Mouse (Mus musculus) hindbrain, embryonic 16.5 days (tissue): ENCODE data around the gene Gm14569. TPM values are rescaled to one million over a fixed set of nuclear protein-coding genes. Genes with fewer than 3 reads are reported as not detected.

ENCODE experiments used
- ATAC-seq: fragments of 200-750 bp; cut with Nextera tagmentation; 2 replicates; pipeline ENCODE4 v1.8.0; 2017; ENCODE audit warnings: moderate TSS enrichment, moderate library complexity
- H3K27ac ChIP-seq: fragments of 300-500 bp; sonication (generic); 2 replicates; pipeline ENCODE4 v1.5.1; 2014; ENCODE audit warnings: low read depth, mild to moderate bottlenecking, control low read depth, low read length, moderate library complexity
- H3K27me3 ChIP-seq: fragments of 300-500 bp; sonication (generic); replicated peaks from 2 replicates; pipeline ENCODE4 v1.6.1; 2014; ENCODE audit warnings: low read length; ENCODE audit not compliant: control insufficient read depth, insufficient read depth
- H3K36me3 ChIP-seq: fragments of 300-500 bp; sonication (generic); 2 replicates; pipeline ENCODE4 v1.6.1; 2014; ENCODE audit warnings: mild to moderate bottlenecking, low read length, moderate library complexity, mixed read lengths; ENCODE audit not compliant: control insufficient read depth, insufficient read depth
- H3K4me1 ChIP-seq: fragments of 300-500 bp; sonication (generic); 2 replicates; pipeline ENCODE4 v1.6.1; 2014; ENCODE audit warnings: low read depth, low read length; ENCODE audit not compliant: control insufficient read depth, insufficient read depth
- H3K4me2 ChIP-seq: fragments of 300-500 bp; sonication (generic); 2 replicates; pipeline ENCODE4 v1.6.1; 2014; ENCODE audit warnings: mild to moderate bottlenecking, low read length, control low read depth, moderate library complexity
- H3K4me3 ChIP-seq: fragments of 300-500 bp; sonication (generic); 2 replicates; pipeline ENCODE4 v1.5.1; 2014; ENCODE audit warnings: mild to moderate bottlenecking, low read length, control low read depth, moderate library complexity
- H3K9ac ChIP-seq: fragments of 300-500 bp; sonication (generic); 2 replicates; pipeline ENCODE4 v1.6.1; 2014; ENCODE audit warnings: low read depth, mild to moderate bottlenecking, control low read depth, low read length, moderate library complexity
- H3K9me3 ChIP-seq: fragments of 300-500 bp; sonication (generic); 2 replicates; pipeline ENCODE4 v1.6.1; 2014; ENCODE audit warnings: mild to moderate bottlenecking, low read length, moderate library complexity; ENCODE audit not compliant: control insufficient read depth
- WGBS: fragments of 180-500 bp; shearing (Covaris S2); extraction: QIAGEN DNeasy Blood & Tissue Kit; methylation state at CpG from one replicate; pipeline ENCODE4 v1.1.7; 2014; 5-methylcytosine and 5-hydroxymethylcytosine counted together
- microRNA-seq: library from miRNA; unstranded; fragments of <30 nt; microRNA quantifications from one replicate; pipeline ENCODE4, GENCODE M21; 2017
- polyA plus RNA-seq: library from polyadenylated mRNA; unstranded; fragments of >200 nt; fragmentation: Nextera tagmentation; extraction: Ambion mirVana; gene quantifications from 2 replicates; pipeline ENCODE4 v1.2.1, GENCODE M21; 2015

Gm14569 gene
- polyA plus RNA-seq, 1 experiment from 2014 or later = 0.03 TPM

DNA sequence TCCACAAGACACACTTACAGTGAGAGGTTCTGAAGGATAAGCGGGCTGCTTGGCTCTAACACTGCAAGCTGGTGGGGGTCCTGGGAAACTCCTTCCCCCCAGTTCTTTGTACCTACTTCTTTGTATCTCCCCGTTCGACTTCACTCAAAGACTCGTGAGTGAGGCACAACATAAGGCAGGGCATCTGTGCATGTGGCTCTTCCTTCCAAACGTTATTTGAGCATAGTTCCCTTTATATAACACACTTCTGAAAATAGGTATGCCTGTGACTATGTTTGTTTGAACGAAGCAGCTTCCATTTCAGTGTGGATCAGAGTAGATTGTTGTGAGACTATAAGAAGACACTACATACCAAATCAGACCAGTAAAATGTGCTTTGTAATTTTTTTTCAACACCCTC is 99.0 kb downstream of the Gm14569 start:
- WGBS = 61% methylated on average over 6 of the region's 6 CpGs
- Histone ChIP-seq H3K9me3 (no peaks in the 10 kb centered on the region), H3K4me2 (no peak overlapping the region), H3K4me3 (no peak overlapping the region), H3K27me3 (no peaks in the 10 kb centered on the region), H3K36me3 (no peaks in the 10 kb centered on the region), H3K9ac (no peak overlapping the region), H3K27ac (no peak overlapping the region), H3K4me1 (no peaks in the 10 kb centered on the region)
- no peak for ATAC-seq

DNA sequence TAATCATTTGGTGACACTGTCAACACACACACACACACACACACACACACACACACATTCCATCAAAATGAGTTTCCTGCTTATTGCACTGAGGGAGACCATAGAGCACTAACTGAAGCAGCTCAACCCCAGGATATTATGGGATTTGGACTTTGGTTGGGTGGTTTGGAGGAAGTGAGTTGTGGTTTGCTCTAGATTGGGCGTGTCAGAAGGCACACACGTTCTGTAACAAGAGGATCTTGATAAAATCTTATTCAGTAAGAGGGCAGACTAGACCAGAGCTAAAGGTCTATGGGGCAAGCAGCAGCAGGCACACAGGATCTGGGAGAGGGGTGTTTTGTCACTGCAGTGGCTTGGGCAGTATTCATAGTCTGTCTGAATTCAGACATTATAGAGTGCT is 101.1 kb downstream of the Gm14569 start:
- WGBS = 57% methylated on average over 2 of the region's 2 CpGs

DNA sequence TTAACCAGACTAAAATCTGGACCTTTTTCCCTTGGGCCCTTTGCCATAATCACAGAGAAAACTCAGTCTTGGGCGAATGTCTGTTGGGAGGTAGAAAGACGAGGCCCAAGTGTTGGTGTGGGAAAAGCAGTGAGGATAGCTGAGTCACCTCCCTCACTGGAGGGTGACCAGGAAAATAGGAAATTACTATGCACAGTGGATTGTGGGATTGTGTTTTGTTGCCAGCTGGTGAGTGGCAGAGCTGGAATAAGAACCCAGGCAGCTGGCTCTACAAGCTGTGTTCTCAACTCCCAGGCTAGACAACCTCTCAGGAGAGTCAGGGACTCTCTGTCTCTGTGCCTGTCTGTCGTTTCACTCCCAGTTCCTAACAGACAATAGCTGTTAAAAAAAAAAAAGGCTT is 101.7 kb downstream of the Gm14569 start:
- Histone ChIP-seq H3K36me3 (no peaks in the 10 kb centered on the region), H3K27ac (no peak overlapping the region), H3K4me1 (no peaks in the 10 kb centered on the region), H3K27me3 (no peaks in the 10 kb centered on the region), H3K4me2 (no peak overlapping the region), H3K9ac (no peak overlapping the region), H3K9me3 (no peaks in the 10 kb centered on the region), H3K4me3 (no peak overlapping the region)
- 35% methylated on average over 3 of the region's 3 CpGs for WGBS
- ATAC-seq = no peak

More for the DNA sequence above, 101.1 kb downstream of the Gm14569 start:
- Histone ChIP-seq H3K27ac (no peak overlapping the region), H3K27me3 (no peaks in the 10 kb centered on the region), H3K36me3 (no peaks in the 10 kb centered on the region), H3K4me2 (no peak overlapping the region), H3K9ac (no peak overlapping the region), H3K4me1 (no peaks in the 10 kb centered on the region), H3K4me3 (no peak overlapping the region), H3K9me3 (no peaks in the 10 kb centered on the region)
- ATAC-seq = no peak

DNA sequence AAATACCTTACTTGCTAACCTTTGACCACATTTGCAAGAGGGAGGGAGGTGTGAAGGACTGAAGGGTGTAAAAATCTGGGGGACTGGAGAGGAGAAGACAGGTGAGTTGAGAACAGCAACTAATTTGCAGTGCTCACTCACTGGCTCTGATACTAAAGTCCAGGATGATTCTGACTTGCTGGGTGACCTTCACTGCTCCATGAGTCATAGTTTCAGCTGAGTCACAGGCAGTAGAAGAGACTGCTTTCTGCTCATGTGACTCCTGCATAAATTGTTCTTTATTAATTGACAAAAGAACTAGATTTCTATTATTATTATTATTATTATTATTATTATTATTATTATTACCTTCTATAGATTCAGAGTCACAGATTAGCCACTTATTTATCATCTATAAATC is 106.3 kb downstream of the Gm14569 start:
- H3K36me3 ChIP-seq = no peaks in the 10 kb centered on the region
- H3K27me3 ChIP-seq = no peaks in the 10 kb centered on the region
- H3K4me1 ChIP-seq = no peaks in the 10 kb centered on the region
- no peak for ATAC-seq
- H3K4me3 ChIP-seq = no peak overlapping the region
- no peaks in the 10 kb centered on the region for H3K9me3 ChIP-seq
- H3K4me2 ChIP-seq = no peak overlapping the region
- H3K9ac ChIP-seq = no peak overlapping the region
- H3K27ac ChIP-seq = no peak overlapping the region

Small RNA genes within 50 kb of the gene (microRNA-seq; reads per million reads assigned to microRNA genes)
- gene Gm44485 = not detected

Other genes with a start within 250 kb of the Gm14569 start
- gene Lonrf3, start 163.5 kb downstream of the Gm14569 start, polyA plus RNA-seq = 0.39 and 0.63 TPM in 2 replicates
- not detected in 2 replicates for gene Gm6268, start 90.5 kb downstream of the Gm14569 start, polyA plus RNA-seq
- 618 and 663 TPM in 2 replicates for gene Pgrmc1, start 106.4 kb upstream of the Gm14569 start, polyA plus RNA-seq
- gene Akap17b, start 153.6 kb upstream of the Gm14569 start, polyA plus RNA-seq = 5.4 and 5.8 TPM in 2 replicates